Mouse (Mus musculus): ENCODE results near the gene Gm20388.
A peak's percentile ranks its signal among the peaks of the same experiment; 100 is the strongest.

Gm20388 gene

GRCm38 (mm10) chr8:122414311-122414710 lies 2503.7 kb downstream of the Gm20388 start:
- DNase-seq (ENCODE audit: low spot score) = no peak

GRCm38 (mm10) chr8:122415554-122415953 lies 2504.9 kb downstream of the Gm20388 start:
- no peak for DNase-seq (ENCODE audit: low spot score)

- DNase-seq (ENCODE audit: low spot score) = no peak
These were observed 2509.4 kb downstream of the Gm20388 start for GRCm38 (mm10) chr8:122419881-122420555.

GRCm38 (mm10) chr8:122421376-122422070 lies 2510.9 kb downstream of the Gm20388 start, which contains the start of gene Il17c:
Gene Il17c (plus strand): TSS chr8:122422020.
- DNase-seq (ENCODE audit: low spot score) = no peak

- no peak for DNase-seq (ENCODE audit: low spot score)
These were observed 2512.6 kb downstream of the Gm20388 start for GRCm38 (mm10) chr8:122423217-122423616.

GRCm38 (mm10) chr8:122423659-122424058 lies 2513.0 kb downstream of the Gm20388 start:
- no peak for DNase-seq (ENCODE audit: low spot score)

- no peak for DNase-seq (ENCODE audit: low spot score)
These were observed 2515.5 kb downstream of the Gm20388 start for GRCm38 (mm10) chr8:122426145-122426544.

GRCm38 (mm10) chr8:122427607-122428006 lies 2517.0 kb downstream of the Gm20388 start:
- DNase-seq (ENCODE audit: low spot score) = no peak

GRCm38 (mm10) chr8:122428163-122428562 lies 2517.5 kb downstream of the Gm20388 start:
- DNase-seq (ENCODE audit: low spot score) = no peak

GRCm38 (mm10) chr8:122430058-122430636 lies 2519.5 kb downstream of the Gm20388 start:
- peak; percentile 27 for DNase-seq (ENCODE audit: low spot score)

GRCm38 (mm10) chr8:122430646-122431045 lies 2520.0 kb downstream of the Gm20388 start:
- no peak for DNase-seq (ENCODE audit: low spot score)

GRCm38 (mm10) chr8:122431694-122432442 lies 2521.2 kb downstream of the Gm20388 start:
- DNase-seq (ENCODE audit: low spot score) = peak; percentile 14

GRCm38 (mm10) chr8:122432443-122433268 lies 2522.0 kb downstream of the Gm20388 start, which contains the start of gene Cyba:
Gene Cyba (minus strand): TSS chr8:122432930.
- DNase-seq (ENCODE audit: low spot score) = peak; percentile 80

- no peak for DNase-seq (ENCODE audit: low spot score)
These were observed 2522.7 kb downstream of the Gm20388 start for GRCm38 (mm10) chr8:122433269-122433905.

- DNase-seq (ENCODE audit: low spot score) = peak; percentile 31
These were observed 2524.7 kb downstream of the Gm20388 start for GRCm38 (mm10) chr8:122435375-122435774.

GRCm38 (mm10) chr8:122436146-122436545 lies 2525.5 kb downstream of the Gm20388 start:
- DNase-seq (ENCODE audit: low spot score) = no peak

- DNase-seq (ENCODE audit: low spot score) = no peak
These were observed 2526.0 kb downstream of the Gm20388 start for GRCm38 (mm10) chr8:122436586-122437125.

- peak; percentile 28 for DNase-seq (ENCODE audit: low spot score)
These were observed 2527.2 kb downstream of the Gm20388 start for GRCm38 (mm10) chr8:122437708-122438331.

- DNase-seq (ENCODE audit: low spot score) = no peak
These were observed 2528.7 kb downstream of the Gm20388 start for GRCm38 (mm10) chr8:122439336-122439735.

- DNase-seq (ENCODE audit: low spot score) = no peak
These were observed 2530.7 kb downstream of the Gm20388 start for GRCm38 (mm10) chr8:122441326-122441725.

All from T-cell, adult 2 months (primary cell).